Mouse (Mus musculus) forelimb bud, embryonic 11.5 days (tissue): ENCODE measurements at regions not wholly inside any gene's neighbourhood (a gene's known extent, or its start where the extent isn't known, plus 50 kb on each side); places are given as distances from the start of the nearest gene placed in this dataset.

Source experiments
- DNase-seq: peaks from one replicate; pipeline ENCODE4 v3.0.0-alpha.2; 2012; ENCODE audit warnings: low read depth, low spot score

- DNase-seq, result no peak
These were observed 170.3 kb upstream of the Creb1 start for GRCm38 (mm10) chr1:64361959-64362638.

GRCm38 (mm10) chr1:64343268-64343667, 189.2 kb upstream of the Creb1 start:
- no peak for DNase-seq

- no peak for DNase-seq
These were observed 190.8 kb upstream of the Creb1 start for GRCm38 (mm10) chr1:64341596-64341995.

- DNase-seq, result no peak
These were observed 193.9 kb upstream of the Creb1 start for GRCm38 (mm10) chr1:64338575-64338961.

- no peak for DNase-seq
These were observed 194.5 kb upstream of the Creb1 start for GRCm38 (mm10) chr1:64337619-64338574.

GRCm38 (mm10) chr1:64331566-64331965, 200.9 kb upstream of the Creb1 start:
- DNase-seq, result no peak

GRCm38 (mm10) chr1:64330721-64331120, 201.7 kb upstream of the Creb1 start:
- no peak for DNase-seq

- no peak for DNase-seq
These were observed 200.1 kb upstream of the Klf7 start for GRCm38 (mm10) chr1:64322197-64322596.

GRCm38 (mm10) chr1:64319155-64319582, 197.1 kb upstream of the Klf7 start:
- DNase-seq, result no peak

GRCm38 (mm10) chr1:64318440-64319154, 196.5 kb upstream of the Klf7 start:
- no peak for DNase-seq

GRCm38 (mm10) chr1:64317032-64317636, 195.1 kb upstream of the Klf7 start:
- no peak for DNase-seq

- no peak for DNase-seq
These were observed 189.3 kb upstream of the Klf7 start for GRCm38 (mm10) chr1:64311371-64311770.

- DNase-seq, result no peak
These were observed 186.5 kb upstream of the Klf7 start for GRCm38 (mm10) chr1:64308560-64308959.

- no peak for DNase-seq
These were observed 186.0 kb upstream of the Klf7 start for GRCm38 (mm10) chr1:64308088-64308487.

- no peak for DNase-seq
These were observed 183.5 kb upstream of the Klf7 start for GRCm38 (mm10) chr1:64305427-64306213.

- no peak for DNase-seq
These were observed 180.8 kb upstream of the Klf7 start for GRCm38 (mm10) chr1:64302833-64303358.

- DNase-seq, result no peak
These were observed 179.5 kb upstream of the Klf7 start for GRCm38 (mm10) chr1:64301530-64302061.

- DNase-seq, result no peak
These were observed 179.0 kb upstream of the Klf7 start for GRCm38 (mm10) chr1:64300951-64301529.

- DNase-seq, result no peak
These were observed 176.9 kb upstream of the Klf7 start for GRCm38 (mm10) chr1:64298950-64299349.

- no peak for DNase-seq
These were observed 176.1 kb upstream of the Klf7 start for GRCm38 (mm10) chr1:64298188-64298587.
